Mouse (Mus musculus) B cell, adult 2 months (primary cell): ENCODE measurements at regions not wholly inside any gene's neighbourhood (a gene's known extent, or its start where the extent isn't known, plus 50 kb on each side); places are given as distances from the start of the nearest gene placed in this dataset.
A peak's percentile ranks its signal among the peaks of the same experiment; 100 is the strongest.

Experiments used
- DNase-seq, 2 experiments: peaks; one replicate each; pipeline ENCODE4 v3.0.0; 2022

DNA sequence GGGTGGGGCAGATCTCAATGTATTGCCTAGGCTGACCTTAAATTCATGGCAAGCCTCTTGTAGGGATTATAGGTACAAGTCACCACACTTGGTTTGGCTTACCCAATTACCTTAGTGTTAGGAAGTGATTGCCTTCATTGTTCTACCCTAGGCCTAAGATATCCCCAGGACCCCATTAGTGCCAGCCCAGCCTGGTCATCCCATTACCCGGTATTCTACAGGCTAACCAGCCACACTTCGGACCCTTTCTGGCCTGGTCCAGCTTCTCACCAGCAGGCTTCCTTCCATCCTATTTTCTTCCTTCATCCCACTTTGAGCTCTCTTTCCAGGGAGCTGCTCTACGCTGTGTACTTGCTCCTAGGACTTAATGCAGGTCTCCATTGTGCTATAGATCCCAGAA lies 59.5 kb downstream of the Tex35 start:
- no peak for DNase-seq

- peak; percentile 77 for DNase-seq
These were observed 60.1 kb downstream of the Tex35 start for GRCm38 (mm10) chr1:157048201-157048923.

DNA sequence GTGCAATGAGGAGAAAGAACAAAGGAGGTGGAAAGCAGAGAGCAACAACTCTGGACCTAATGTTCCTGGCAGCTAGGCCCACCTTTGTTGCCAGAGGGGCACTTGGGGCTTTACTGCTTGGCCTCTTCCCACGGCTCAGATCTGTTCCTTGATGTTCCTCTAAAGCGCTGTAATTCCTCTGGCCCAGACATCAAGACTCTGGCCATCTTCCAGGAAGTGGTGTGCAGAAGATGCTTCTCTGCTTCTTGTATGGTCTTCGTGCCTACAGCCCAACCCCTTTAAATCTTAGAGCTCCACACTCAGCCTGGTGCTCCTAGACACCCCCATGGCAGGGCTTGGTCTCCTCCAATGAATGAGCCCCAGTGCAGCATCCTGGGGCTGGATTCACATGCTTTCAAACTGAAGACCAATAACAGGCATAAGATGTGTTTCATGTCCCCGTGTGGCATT lies 60.7 kb downstream of the Tex35 start:
- peak in 1 of 2 experiments; percentile 48 for DNase-seq

GRCm38 (mm10) chr1:157046760-157047182 lies 61.7 kb downstream of the Tex35 start:
- no peak for DNase-seq

GRCm38 (mm10) chr1:157039836-157040196 lies 68.7 kb downstream of the Tex35 start:
- DNase-seq, result no peak

DNA sequence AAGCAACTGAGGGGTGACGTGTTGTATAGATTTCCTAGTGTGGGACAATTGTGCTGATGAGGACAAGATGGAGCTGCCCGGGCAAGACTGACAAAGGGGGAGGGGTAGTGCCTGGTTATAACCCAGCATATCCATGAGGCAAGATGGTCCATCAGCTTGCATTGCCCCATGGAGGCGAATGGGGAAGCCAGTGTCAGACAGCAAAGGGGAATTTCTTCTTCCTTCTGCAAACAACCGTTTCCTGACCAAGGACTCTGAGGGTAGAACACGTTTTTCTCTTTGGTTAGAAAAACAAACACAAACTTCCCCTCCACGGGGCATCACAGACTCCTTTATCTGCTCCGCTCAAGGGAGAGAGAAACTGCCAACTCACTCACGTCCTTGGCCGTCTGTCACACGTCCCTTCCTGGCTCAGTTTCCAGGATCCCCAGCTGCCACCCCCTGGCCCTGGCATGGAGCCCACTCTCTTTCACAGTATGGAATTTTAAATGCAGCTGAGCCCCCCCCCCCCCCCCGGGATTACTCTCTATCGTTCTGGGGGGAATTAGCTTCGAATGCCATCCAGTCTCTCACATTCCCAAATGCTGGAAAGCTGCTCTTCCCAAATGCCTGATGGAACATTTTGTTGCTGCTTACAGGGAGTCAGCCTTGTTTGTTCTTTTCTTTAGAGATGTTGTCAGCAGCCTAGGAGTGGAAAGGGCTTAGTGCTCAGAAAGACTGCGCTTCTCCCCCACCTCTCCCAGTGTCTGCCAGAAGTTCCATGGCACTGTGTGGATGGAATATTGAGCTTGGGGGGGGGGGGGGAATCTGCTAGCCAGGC lies 69.3 kb downstream of the Tex35 start:
- DNase-seq, result peak; percentile 55 to 60

GRCm38 (mm10) chr1:157038111-157039008 lies 70.1 kb downstream of the Tex35 start:
- no peak for DNase-seq

DNA sequence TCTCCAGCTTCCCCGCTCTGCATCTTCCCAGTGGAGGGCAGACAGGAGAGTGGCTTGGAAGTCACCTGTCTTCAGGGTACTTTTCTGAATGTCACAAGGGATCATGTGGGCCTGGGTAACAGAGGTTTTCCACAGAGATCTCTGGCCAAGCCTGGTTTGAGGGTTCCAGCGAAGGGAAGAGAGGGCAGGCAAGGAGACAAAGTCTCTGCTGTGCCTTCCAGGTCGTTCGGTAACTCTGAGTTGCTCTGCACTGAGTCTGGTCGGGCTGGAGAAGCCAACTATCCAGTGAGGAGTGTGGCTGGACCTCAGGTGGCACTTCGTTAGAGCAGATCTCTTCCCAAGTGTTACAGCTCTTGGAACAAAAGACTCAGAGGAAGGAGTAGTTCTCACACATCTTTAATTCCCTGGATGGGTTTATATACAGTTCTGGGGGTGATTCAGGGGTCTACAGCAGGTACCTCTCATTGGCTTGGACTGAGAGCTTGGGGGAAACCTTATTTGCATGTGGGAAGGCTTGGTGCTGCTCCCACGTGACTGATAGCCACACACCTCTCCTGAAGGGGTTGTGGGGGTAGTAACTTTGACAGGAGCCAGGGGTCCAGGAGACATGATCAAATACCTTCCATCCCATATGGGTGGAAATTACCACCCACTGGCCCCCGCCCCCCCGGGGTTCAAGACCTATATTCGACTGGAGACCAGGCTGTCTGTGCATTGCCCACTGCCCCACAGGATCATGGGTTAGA lies 71.1 kb downstream of the Tex35 start:
- no peak for DNase-seq

- no peak for DNase-seq
These were observed 71.7 kb downstream of the Tex35 start for GRCm38 (mm10) chr1:157036779-157037178.

DNA sequence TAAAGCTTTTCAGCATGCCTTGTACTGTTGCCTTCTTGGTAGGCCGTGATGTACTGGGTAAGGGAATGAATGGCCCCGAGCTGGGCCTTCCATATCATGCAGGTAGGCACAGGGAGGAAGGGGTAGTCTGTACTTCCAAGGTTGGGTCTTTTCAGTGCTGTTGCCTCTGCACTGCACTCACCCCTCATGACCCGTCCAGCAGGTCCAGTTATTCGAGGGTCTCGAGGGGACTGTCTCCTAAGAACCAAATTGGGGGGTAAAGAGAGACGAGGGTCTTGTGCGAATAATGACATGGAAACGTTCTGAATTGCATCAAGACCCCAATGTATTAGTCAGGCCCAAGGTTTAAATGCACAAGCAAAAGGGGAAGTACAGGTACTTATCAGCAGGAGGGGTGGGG lies 73.3 kb downstream of the Tex35 start:
- DNase-seq, result peak in 1 of 2 experiments; percentile 49

- no peak for DNase-seq
These were observed 79.8 kb downstream of the Tex35 start for GRCm38 (mm10) chr1:157028682-157029081.

- DNase-seq, result peak; percentile 61
These were observed 80.8 kb downstream of the Tex35 start for GRCm38 (mm10) chr1:157027681-157028080.

DNA sequence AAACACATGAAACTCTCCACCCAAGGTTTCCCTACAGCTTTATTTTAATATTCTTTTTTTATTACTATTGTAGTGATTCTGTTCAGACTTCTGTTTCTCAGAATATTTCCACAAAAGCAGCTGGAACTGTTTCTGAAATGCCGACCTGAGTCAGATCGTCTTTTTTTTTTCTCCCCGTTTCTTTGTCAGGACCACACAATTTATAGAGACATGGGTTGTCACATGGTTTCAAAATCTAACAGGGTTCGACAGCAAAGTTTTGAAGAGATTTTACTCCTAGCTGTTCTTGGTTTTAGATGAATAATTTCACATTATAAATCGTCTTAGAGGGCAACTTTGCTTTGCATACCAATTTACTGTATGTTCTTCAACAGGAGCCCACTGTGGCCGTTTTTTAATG lies 84.0 kb upstream of the Ralgps2 start:
- DNase-seq, result no peak

DNA sequence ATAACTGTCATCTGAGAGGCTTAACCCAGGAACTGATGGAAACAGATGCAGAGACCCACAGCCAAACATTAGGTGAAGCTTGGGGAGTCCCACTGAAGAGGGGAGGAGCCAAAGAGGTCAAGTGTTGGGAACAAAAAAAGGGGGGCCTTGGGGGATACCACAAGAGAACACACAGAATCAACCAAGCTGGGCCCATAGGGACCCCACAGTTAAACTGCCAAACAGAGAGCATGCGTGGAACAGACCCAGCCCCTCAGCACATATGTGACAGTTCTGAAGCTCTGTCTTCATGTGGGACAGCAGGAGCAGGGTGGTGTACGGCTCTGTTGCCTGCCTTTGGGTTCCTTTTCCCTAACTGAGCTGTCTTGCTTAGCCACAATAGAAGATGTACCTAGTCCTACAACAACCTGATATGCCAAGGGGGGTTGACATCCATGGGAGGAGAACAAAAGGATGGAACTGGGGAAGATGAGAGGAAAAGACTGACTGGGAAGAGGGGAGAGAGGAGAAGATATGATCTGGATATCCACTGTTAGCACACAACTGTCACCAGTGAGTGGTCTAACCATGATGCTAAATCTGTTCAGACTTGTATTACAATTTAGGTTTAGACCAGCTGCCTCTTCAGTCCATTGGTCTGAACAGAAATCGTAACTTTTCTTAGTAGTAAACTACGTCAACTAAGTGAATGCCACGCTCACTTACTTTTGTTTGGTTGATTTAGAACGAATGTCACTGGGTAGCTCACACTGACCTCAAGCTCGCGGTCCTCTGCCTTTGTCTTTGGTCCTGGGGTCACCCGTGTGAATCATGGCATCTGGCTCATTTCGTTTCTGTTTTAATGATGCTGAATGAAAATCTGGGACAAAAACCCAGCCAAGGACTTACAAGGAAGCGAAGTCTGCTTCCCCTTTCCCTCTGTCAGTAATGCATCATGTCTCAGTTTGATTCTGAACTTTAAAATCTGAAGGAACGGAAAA lies 83.3 kb upstream of the Ralgps2 start:
- no peak for DNase-seq

DNA sequence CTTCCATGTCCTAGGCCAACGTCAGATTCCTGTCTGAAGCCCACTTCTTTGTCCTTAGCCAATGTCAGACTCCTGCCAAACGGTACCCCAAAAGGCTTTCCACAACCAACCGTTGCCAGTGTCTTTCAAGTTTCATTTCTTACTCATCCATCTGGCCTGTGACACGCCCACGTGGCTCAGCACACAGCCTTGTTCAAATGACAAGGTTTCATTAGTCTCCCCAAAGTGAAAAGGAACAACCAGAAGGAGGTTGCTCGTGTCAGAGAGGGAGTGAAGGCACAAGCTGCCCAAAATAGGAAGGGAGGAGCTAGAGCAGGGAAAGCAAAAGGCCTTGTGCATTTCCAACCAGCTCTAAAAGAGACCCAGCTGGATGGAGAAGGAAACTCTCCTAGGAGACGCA lies 80.5 kb upstream of the Ralgps2 start:
- DNase-seq, result peak; percentile 49 to 54

DNA sequence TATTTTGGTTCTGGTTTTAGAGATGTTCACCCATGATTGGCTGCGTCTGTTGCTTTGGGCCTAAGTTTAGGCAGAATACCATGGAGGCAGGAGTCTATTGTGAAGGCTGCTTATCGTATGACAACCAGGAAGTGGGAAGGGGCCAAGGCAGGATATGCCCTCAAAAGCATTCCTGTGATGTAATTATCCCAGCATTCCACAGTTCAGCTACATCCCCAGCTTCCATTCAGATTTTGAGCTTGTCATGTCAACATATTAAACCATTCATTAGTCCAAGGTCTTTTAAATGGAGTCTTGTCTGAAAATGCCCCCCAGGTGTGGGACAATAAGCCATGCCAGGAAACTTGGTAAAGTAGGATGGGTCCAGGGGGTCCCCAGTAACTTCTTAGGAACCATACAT lies 79.3 kb upstream of the Ralgps2 start:
- no peak for DNase-seq

GRCm38 (mm10) chr1:157017198-157017994 lies 78.0 kb upstream of the Ralgps2 start:
- peak; percentile 70 to 76 for DNase-seq

DNA sequence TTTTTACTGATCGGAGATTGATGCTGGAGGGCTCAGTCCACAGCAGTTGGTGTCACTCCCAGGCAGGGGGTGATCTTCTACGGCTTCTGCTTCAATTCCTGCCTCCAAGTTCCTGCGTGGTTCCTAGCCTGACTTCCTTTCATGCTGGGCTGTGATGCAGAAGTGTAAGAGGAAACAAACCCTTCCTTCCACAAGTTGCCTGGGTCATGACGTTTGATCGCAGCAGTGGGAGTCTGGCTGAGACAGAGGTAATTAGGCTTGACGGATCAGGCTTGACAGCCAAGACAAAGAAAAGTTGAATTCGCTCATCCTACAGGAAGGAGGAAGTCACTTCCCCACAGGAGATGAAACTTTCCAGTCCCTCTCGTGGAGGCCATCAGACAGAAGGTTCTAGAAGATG lies 77.2 kb upstream of the Ralgps2 start:
- peak; percentile 52 for DNase-seq

DNA sequence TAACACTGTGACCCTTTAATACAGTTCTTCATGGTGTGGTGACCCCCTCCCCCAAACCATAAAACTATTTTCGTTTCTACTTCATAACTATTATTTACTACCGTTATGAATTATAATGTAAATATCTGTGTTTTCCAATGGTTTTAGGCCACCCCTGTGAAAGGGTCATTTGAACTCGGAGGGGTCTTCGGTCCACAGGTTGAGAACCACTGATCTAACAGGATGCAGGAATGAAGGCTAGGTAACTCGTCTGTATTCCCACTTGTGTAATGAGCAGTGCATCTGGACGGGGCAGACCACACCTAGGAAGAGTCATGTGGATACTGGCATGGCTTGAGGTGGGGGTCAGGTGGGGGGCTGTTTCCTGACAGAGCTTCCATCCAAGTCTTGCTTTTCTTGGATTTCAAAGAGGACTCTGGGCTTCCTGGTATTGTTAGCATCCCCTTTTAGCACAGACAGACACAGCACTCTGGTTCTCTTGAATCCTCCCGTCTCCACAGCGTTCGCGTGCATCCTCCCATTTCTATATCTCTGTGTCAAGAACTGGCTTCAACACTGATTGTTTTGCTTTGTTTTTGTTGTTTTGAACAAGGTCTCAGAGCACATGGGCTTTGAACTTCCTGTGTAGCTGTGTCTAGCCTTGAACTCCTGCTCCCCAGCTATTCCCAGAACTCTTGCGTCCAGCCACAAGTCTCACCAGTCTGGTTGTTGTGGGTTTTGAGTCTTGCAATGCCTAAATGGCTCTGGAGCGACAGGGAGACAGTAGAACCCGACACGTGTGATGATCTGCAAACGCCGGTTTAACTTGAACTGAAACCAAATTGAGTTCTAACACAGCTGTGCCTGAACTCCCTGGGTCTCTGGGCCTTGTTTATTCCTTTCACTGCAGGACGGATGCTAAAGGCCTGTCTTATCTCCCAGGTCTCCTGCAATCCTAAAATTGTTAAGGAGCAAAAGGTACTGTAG lies 75.4 kb upstream of the Ralgps2 start:
- no peak for DNase-seq
